Mouse (Mus musculus): Measurements from ENCODE around the gene Gm12695.

The Gm12695 gene

DNA sequence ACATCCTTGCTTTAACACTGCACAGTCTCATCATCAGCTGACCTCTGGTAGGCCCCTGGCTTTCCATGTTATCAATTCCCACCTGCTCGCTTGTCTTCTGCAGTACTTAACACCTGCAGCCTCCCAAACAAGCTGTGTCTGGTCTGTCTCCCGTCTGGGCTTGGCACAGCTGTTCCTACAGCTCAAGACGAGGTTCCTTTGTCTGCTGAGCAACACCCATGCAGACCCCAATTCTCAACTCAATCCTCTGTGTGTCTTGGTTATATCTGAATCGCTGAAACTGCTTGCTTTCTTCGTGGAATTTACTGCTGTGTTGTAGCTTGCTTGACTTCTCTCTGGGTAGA, 86.8 kb downstream of the Gm12695 start:
- DNase-seq (ENCODE audit: low read depth in 2 of 2, low spot score in 2 of 2) = no peak

DNA sequence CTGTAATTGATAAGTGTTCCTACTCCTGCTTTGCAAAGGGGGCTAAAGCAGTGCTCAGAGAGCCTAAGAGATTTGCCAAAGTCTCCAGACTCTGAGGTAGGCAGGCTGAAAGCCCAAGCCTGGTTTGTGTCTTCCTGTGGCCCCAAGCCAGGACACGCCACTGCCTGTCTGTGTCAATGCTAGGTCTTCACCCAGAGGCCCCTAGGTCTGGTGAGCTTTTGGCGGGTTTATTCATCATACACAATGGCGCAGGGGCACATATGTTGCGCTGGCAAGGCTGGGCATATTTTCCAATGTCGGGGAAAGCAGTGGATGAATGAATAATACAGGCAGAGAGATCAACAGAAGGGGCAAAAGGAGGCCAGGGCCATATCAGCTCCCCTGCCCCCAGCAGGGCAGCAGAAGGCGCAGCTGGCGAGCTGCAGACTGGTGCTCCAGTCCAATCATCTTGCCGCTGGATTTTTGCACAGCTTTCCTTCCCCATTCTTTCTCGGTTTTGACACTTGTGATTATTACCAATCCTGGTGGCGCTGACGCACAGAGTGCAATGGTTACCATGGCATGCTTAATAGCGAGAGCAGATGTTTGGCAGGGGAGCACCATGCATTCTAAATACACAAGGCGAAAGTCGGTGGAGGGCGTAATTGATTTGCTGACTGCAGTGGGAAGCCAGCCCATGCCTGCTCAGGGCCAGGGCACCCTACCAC, 87.3 kb downstream of the Gm12695 start:
- DNase-seq (ENCODE audit: low read depth in 2 of 2, low spot score in 2 of 2) = no peak

DNA sequence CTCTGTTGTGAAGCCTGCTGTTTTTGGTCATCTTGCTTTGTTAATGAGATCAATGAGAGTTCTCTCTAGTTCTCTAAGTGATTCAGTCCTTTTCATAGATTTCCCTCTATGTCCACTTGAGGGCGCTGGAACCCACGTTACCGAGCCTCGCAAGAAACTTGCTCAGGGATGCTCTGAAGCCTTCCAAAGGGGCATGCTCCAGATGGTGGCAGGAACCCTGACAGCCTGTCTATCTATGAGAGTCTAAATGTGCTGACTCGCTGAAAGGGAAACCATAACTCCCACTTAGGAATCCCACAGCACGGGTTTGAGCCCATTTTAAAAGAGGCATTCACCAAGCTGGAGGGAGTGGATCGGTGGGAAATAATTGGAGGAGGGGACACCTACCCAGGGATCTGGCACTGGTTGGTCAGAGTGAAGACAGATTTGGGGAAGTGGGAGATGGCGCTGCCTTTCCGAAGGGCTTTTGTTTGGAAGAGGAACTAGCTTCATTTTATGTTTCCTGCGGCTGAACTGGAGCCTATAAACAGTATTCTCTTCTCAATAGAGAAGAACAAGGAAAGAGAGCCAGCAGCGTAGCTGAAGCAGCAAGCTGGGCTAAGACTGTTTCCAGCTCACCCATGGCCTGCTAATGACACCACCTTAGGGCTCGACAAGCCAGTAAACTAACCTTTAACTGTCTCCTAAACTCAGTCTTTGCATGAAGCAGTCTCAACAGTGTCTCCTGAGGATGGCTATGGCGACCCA, 88.2 kb downstream of the Gm12695 start:
- DNase-seq (ENCODE audit: low read depth in 2 of 2, low spot score in 2 of 2) = no peak

DNA sequence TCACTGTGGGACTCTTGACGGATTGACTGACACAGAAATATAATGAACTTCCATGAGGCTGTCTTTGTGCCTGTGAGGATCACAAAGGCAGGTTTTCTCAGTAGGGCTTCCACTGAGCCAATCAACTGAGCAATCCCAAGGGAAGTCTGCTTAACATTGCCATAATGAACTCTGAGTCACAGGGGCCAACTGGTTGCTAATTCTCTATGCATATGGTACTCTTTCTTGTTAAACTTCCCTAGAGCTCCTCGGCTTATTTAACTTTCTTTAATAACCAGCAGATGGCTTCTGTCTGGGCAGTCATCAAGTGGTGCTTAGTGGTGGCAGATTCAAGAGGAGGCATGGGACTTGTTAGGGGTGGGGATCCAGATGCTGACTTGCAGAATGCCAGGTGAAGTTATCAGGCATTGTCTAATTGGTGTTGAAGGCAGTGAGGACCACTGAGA, 97.6 kb downstream of the Gm12695 start:
- no peak for DNase-seq (ENCODE audit: low read depth in 2 of 2, low spot score in 2 of 2)

DNA sequence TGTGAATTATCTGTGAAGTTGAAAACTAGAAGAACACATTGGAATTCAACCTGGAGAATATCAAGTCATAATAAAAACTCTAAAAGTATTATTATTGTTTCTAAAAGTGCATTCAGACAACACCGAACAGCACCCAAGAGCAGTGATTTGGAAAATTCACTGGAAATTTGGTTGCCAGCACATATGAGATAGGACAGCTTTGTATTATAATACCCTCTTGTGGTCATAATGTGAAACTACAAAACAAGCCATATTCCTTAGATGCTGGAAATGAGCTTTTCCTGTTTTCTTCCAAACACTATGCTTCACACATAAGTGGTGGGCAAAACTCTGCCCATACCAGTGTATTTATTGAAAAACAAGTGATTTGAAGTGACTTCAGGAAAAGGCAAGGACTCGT, 101.5 kb downstream of the Gm12695 start:
- no peak for DNase-seq (ENCODE audit: low read depth in 2 of 2, low spot score in 2 of 2)

DNA sequence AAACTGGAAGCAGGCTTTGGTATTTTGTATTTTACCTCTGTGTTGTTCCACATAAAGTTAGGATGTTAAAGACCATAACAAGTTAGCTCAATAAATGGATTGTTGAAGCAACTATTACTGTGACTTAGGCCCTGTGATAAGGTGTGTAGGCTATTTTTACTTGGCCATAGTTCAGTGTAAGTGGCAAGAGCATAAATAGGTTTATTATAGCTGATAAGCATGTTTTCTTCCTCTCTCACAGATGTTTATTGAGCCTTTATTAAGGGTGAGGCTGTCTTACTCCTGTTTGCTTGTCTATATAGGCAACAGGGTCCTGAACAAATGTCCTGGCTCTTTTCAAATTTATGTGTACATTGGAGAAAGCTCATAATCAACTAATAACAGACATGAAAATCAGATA, 104.0 kb downstream of the Gm12695 start:
- DNase-seq (ENCODE audit: low read depth in 2 of 2, low spot score in 2 of 2) = no peak

DNA sequence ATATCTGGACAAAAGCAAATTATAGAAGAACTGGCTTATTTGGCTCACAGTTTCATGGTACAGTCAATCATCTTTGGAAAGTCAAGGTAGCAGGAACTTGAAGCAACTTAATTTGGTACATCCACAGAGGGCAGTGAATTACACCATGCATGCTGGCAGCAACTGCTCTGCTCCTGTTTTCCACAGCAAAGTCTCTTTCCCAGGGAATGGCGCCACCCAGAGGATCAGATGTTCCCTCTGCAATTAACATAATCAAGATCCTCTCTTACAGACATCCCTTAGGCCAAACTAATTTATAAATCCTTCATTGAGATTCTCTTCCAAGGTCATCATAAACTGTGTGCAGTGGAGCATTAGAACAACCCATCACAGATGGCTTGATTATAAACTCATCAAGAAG, 104.8 kb downstream of the Gm12695 start:
- no peak for DNase-seq (ENCODE audit: low read depth in 2 of 2, low spot score in 2 of 2)

Data from CD8-positive naive resting alpha-beta T cell, adult 2 months (primary cell).